In the genomic region with DNA sequence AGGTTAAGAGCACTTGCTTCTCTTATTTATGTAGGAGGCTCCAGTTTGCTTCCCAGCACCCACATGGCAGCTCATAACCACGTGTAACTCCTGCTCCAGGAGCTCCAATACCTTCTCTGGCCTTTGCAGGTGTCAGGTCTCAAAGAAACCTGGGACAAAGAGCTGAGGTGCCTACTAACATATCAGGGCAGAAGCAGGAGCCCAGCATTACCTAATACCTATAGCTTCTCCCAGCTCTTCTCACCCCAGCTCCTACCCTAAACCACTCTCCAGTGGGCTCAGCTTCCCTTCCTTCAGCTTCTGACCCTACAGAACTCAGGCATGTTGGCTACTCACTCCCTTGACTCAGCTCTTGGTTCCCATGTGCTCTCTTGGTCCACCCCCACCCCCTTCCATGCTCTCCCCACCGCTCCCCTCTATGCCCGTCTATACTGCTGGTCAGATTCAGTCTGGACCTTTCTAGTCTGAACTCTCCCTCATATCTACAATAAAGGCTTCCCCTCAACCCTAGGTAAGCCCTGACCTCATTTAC, we compare ENCODE assay signal across 9 mouse cellular contexts. TPM values are rescaled to one million over a fixed set of nuclear protein-coding genes. Genes with fewer than 3 reads are reported as not detected.
DNase-seq lines count a peak whose midpoint lies in the region; ATAC-seq and TF ChIP-seq lines count a peak whose summit lies in the region.
"Had no signal": no experiment of that assay in that cellular context is flagged by ENCODE, and none has a peak within 500 bp of the region (broad histone marks: within the 10 kb centered on the region; RNA-seq: fewer than 3 reads in every experiment).

No protein-coding gene starts in this region.

- no peaks in the 10 kb centered on the region for H3K27me3 ChIP-seq in heart, embryonic 11.5 days (ENCODE audit: control insufficient read depth, insufficient read depth, low read length)
- no peaks in the 10 kb centered on the region for H3K27me3 ChIP-seq in heart, adult 2 months (ENCODE audit: control insufficient read depth, insufficient read depth, low read length)
- no peaks in the 10 kb centered on the region for H3K27me3 ChIP-seq in ES-Bruce4 (ENCODE audit: control insufficient read depth, insufficient read depth, low read length, poor library complexity, severe bottlenecking)
- no peaks in the 10 kb centered on the region for H3K27me3 ChIP-seq in hindbrain, embryonic 11.5 days (ENCODE audit: control insufficient read depth, insufficient read depth, low read length)
- H3K27me3 ChIP-seq in liver, postnatal 0 days (ENCODE audit: insufficient read depth, low read length) = no peaks in the 10 kb centered on the region

- no peak overlapping the region for H3K27ac ChIP-seq in heart, embryonic 11.5 days (ENCODE audit: low read depth, low read length)
- H3K27ac ChIP-seq in heart, adult 2 months = no peak overlapping the region
- no peak overlapping the region for H3K27ac ChIP-seq in ES-Bruce4 (ENCODE audit: insufficient read depth, low read length)
- H3K27ac ChIP-seq in hindbrain, embryonic 11.5 days (ENCODE audit: low read depth, low read length) = no peak overlapping the region
- H3K27ac ChIP-seq in liver, postnatal 0 days (ENCODE audit: low read depth) = no peak overlapping the region
- no peak overlapping the region for H3K27ac ChIP-seq in layer of hippocampus, adult 2 months

- peak overlapping the region; percentile 58; the same call in 1 of the 2 replicates for H3K4me3 ChIP-seq in heart, embryonic 11.5 days (ENCODE audit: low read depth, low read length)
- no peak overlapping the region for H3K4me3 ChIP-seq in heart, adult 2 months
- H3K4me3 ChIP-seq in ES-Bruce4 (ENCODE audit: low read depth, low read length) = peak overlapping the region; percentile 39; the same call in 1 of the 2 replicates
- peak overlapping the region; percentile 66 for H3K4me3 ChIP-seq in hindbrain, embryonic 11.5 days (ENCODE audit: low read depth, low read length)
- peak overlapping the region; percentile 81 for H3K4me3 ChIP-seq in liver, postnatal 0 days (ENCODE audit: low read depth, low read length)
- H3K4me3 ChIP-seq in layer of hippocampus, adult 2 months = no peak overlapping the region

- no peak for TF ChIP-seq EP300 in heart, adult 2 months (IDR thresholded peaks at IDR 0.05; ENCODE audit: insufficient read depth, low read depth, low read length)
- no peak for TF ChIP-seq EP300 in ES-Bruce4 (IDR thresholded peaks at IDR 0.05; ENCODE audit: insufficient read depth, low read depth, low read length)
- TF ChIP-seq EP300 in liver, postnatal 0 days (IDR thresholded peaks at IDR 0.05; ENCODE audit: low read depth) = no peak

- TF ChIP-seq POLR2A in heart, adult 2 months (IDR thresholded peaks at IDR 0.05; ENCODE audit: insufficient read depth, low read depth, low read length) = no peak
- no peak for TF ChIP-seq POLR2A in ES-Bruce4 (IDR thresholded peaks at IDR 0.05; ENCODE audit: insufficient read depth, low read length)

- no peak for ATAC-seq in heart, embryonic 11.5 days (replicated peaks; ENCODE audit: insufficient number of reproducible peaks, low FRiP score, low TSS enrichment)
- ATAC-seq in hindbrain, embryonic 11.5 days (ENCODE audit: low FRiP score) = no peak
- no peak for ATAC-seq in liver, postnatal 0 days

- WGBS in heart, embryonic 11.5 days (ENCODE audit: insufficient replicate concordance) = 86% methylated on average over 3 of the region's 3 CpGs
- 82% methylated on average over 3 of the region's 3 CpGs for WGBS in heart, adult 2 months
- 86% methylated on average over 3 of the region's 3 CpGs for WGBS in hindbrain, embryonic 11.5 days
- WGBS in liver, postnatal 0 days (ENCODE audit: insufficient replicate concordance) = 59% methylated on average over 3 of the region's 3 CpGs

- no peak for TF ChIP-seq CTCF in heart, adult 2 months (IDR thresholded peaks at IDR 0.05)
- no peak for TF ChIP-seq CTCF in ES-Bruce4 (IDR thresholded peaks at IDR 0.05; ENCODE audit: low read depth, low read length)
- no peak for TF ChIP-seq CTCF in liver, postnatal 0 days (IDR thresholded peaks at IDR 0.05; ENCODE audit: low read depth)
- no peak for TF ChIP-seq CTCF in layer of hippocampus, adult 2 months (conservative IDR thresholded peaks at IDR 0.05)

- DNase-seq in heart, adult 2 months = no peak
- no peak for DNase-seq in hindbrain, embryonic 11.5 days (ENCODE audit: low spot score)
- no peak for DNase-seq in liver, postnatal 0 days
- no peak for DNase-seq in layer of hippocampus, adult 2 months (ENCODE audit: low spot score in 2 of 2)
- no peak for DNase-seq in urinary bladder, postnatal 25 days (ENCODE audit: low spot score)
- no peak for DNase-seq in frontal cortex, postnatal 14 days (ENCODE audit: low spot score in 2 of 2)
- DNase-seq: adrenal gland, adult 2 months had no signal

- H3K79me2 ChIP-seq in heart, adult 2 months (replicated peaks; ENCODE audit: control insufficient read depth, insufficient read depth, low read length) = no peaks in the 10 kb centered on the region

- H3K9ac ChIP-seq in heart, embryonic 11.5 days (ENCODE audit: low read depth, low read length) = peak overlapping the region; percentile 28; the same call in 1 of the 2 replicates
- no peak overlapping the region for H3K9ac ChIP-seq in heart, adult 2 months (ENCODE audit: low read depth, low read length)
- H3K9ac ChIP-seq in ES-Bruce4 (ENCODE audit: low read depth, poor library complexity, severe bottlenecking) = peak overlapping the region; percentile 81
- H3K9ac ChIP-seq in hindbrain, embryonic 11.5 days (ENCODE audit: low read depth, low read length) = no peak overlapping the region
- H3K9ac ChIP-seq in liver, postnatal 0 days (replicated peaks) = peak overlapping the region; percentile 87; the same call in 1 of the 2 replicates

- no peaks in the 10 kb centered on the region for H3K9me3 ChIP-seq in heart, embryonic 11.5 days (replicated peaks; ENCODE audit: control insufficient read depth, low read length)
- H3K9me3 ChIP-seq in ES-Bruce4 (replicated peaks; ENCODE audit: control insufficient read depth, insufficient read depth, low read length, poor library complexity, severe bottlenecking) = no peaks in the 10 kb centered on the region
- no peaks in the 10 kb centered on the region for H3K9me3 ChIP-seq in hindbrain, embryonic 11.5 days (ENCODE audit: control insufficient read depth, low read length)
- no peaks in the 10 kb centered on the region for H3K9me3 ChIP-seq in liver, postnatal 0 days (ENCODE audit: low read length)

- peak overlapping the region; percentile 75 for H3K4me2 ChIP-seq in heart, embryonic 11.5 days
- H3K4me2 ChIP-seq in hindbrain, embryonic 11.5 days (replicated peaks; ENCODE audit: low read depth, low read length) = peak overlapping the region; percentile 72
- peak overlapping the region; percentile 92 for H3K4me2 ChIP-seq in liver, postnatal 0 days (ENCODE audit: low read depth, low read length)

- H3K4me1 ChIP-seq in heart, embryonic 11.5 days (ENCODE audit: control insufficient read depth, insufficient read depth, low read length) = peaks cover 15% of the 10 kb centered on the region; the same call in 1 of the 2 replicates
- H3K4me1 ChIP-seq in heart, adult 2 months (ENCODE audit: control insufficient read depth, insufficient read depth, low read length) = peaks cover 6% of the 10 kb centered on the region
- peaks cover 2% of the 10 kb centered on the region for H3K4me1 ChIP-seq in ES-Bruce4 (ENCODE audit: control insufficient read depth, insufficient read depth, low read length)
- H3K4me1 ChIP-seq in hindbrain, embryonic 11.5 days (replicated peaks; ENCODE audit: control insufficient read depth, insufficient read depth, low read length) = peaks cover 3% of the 10 kb centered on the region; the same call in 1 of the 2 replicates
- H3K4me1 ChIP-seq in liver, postnatal 0 days (ENCODE audit: insufficient read depth) = peaks cover 29% of the 10 kb centered on the region

- peaks cover 4% of the 10 kb centered on the region; the same call in 1 of the 2 replicates for H3K36me3 ChIP-seq in heart, embryonic 11.5 days (ENCODE audit: control insufficient read depth, insufficient read depth, low read length)
- H3K36me3 ChIP-seq in heart, adult 2 months (ENCODE audit: control insufficient read depth, insufficient read depth, low read length) = peaks cover 4% of the 10 kb centered on the region
- peaks cover 12% of the 10 kb centered on the region for H3K36me3 ChIP-seq in ES-Bruce4 (ENCODE audit: control insufficient read depth, insufficient read depth, low read length, poor library complexity, severe bottlenecking)
- H3K36me3 ChIP-seq in hindbrain, embryonic 11.5 days (ENCODE audit: control insufficient read depth, insufficient read depth, low read length) = peaks cover 6% of the 10 kb centered on the region; the same call in 1 of the 2 replicates
- peaks cover 21% of the 10 kb centered on the region for H3K36me3 ChIP-seq in liver, postnatal 0 days (replicated peaks; ENCODE audit: insufficient read depth, low read length)

- intact Hi-C loops in heart, adult 2 months (cut with DNase I) = loop anchor here (5.0 to 10.0 kb wide), 2 partner anchors 314 to 534 kb away; partner anchors contain the start of genes Brms1l and Gm20403

RNA-seq across cellular contexts. Expression of gene 1110008L16Rik, which starts 1.5 kb away (rescaled TPM):
- 10.8 and 12.6 TPM in 2 replicates for polyA plus RNA-seq in heart, embryonic 11.5 days (2014; fragmentation: Nextera tagmentation; extraction: Ambion mirVana)
- 10 to 100 TPM in 1 of 2 experiments, 1 to 10 TPM in 1; 9.8 to 11.4 TPM for total RNA-seq in heart, adult 2 months (2021)
- 4.0 and 8.5 TPM in 2 replicates for polyA plus RNA-seq in heart, adult 2 months (2012; rRNA removed)
- 32.6 and 34.1 TPM in 2 replicates for polyA plus RNA-seq in ES-Bruce4 (2011; ENCODE audit: insufficient read depth, insufficient read length, low read depth, missing spikeins)
- 18.1 and 20.0 TPM in 2 replicates for polyA plus RNA-seq in hindbrain, embryonic 11.5 days (2014; fragmentation: Nextera tagmentation; extraction: Ambion mirVana)
- polyA plus RNA-seq in liver, postnatal 0 days (2015; fragmentation: Nextera tagmentation; extraction: Ambion mirVana) = 5.5 and 5.9 TPM in 2 replicates
- 1 to 10 TPM; 9.3 to 9.7 TPM for total RNA-seq in layer of hippocampus, adult 2 months (2021)

RNA-seq across cellular contexts. Expression of gene Ppp2r3c, which starts 1.9 kb away (rescaled TPM):
- polyA plus RNA-seq in heart, embryonic 11.5 days (2014; fragmentation: Nextera tagmentation; extraction: Ambion mirVana) = 14.1 and 16.7 TPM in 2 replicates
- 10 to 100 TPM in 1 of 2 experiments, 1 to 10 TPM in 1; 8.0 to 11.8 TPM for total RNA-seq in heart, adult 2 months (2021)
- 2.5 and 4.4 TPM in 2 replicates for polyA plus RNA-seq in heart, adult 2 months (2012; rRNA removed)
- 28.3 and 33.7 TPM in 2 replicates for polyA plus RNA-seq in ES-Bruce4 (2011; ENCODE audit: insufficient read depth, insufficient read length, low read depth, missing spikeins)
- polyA plus RNA-seq in hindbrain, embryonic 11.5 days (2014; fragmentation: Nextera tagmentation; extraction: Ambion mirVana) = 33.6 and 34.5 TPM in 2 replicates
- polyA plus RNA-seq in liver, postnatal 0 days (2015; fragmentation: Nextera tagmentation; extraction: Ambion mirVana) = 4.3 TPM in 2 replicates
- total RNA-seq in layer of hippocampus, adult 2 months (2021) = 10 to 100 TPM; 12.8 to 16.2 TPM

Comparison
In these comparisons a context has a peak if more than half of its experiments do, and no peak if none do; other contexts are left out.
1. H3K4me3 ChIP-seq: peak in heart, embryonic 11.5 days (single experiment), ES-Bruce4 (single experiment), hindbrain, embryonic 11.5 days (single experiment) and liver, postnatal 0 days (single experiment); none in heart, adult 2 months (single experiment) and layer of hippocampus, adult 2 months (single experiment).
2. H3K9ac ChIP-seq: peak in heart, embryonic 11.5 days (single experiment), ES-Bruce4 (single experiment) and liver, postnatal 0 days (single experiment); none in heart, adult 2 months (single experiment) and hindbrain, embryonic 11.5 days (single experiment).
3. Peak in every context shown above with its lines, with median percentiles within 50 percentile points of each other: H3K4me2 ChIP-seq.